Mouse (Mus musculus) intestine, embryonic 14.5 days (tissue): ENCODE measurements around the gene Ppan. TPM values are rescaled to one million over a fixed set of nuclear protein-coding genes. Genes with fewer than 3 reads are reported as not detected.
A peak's percentile ranks its signal among the peaks of the same experiment; 100 is the strongest.

Experiments used
- ATAC-seq: fragments of 200-750 bp; cut with Nextera tagmentation; replicated peaks from 2 replicates; pipeline ENCODE4 v1.8.0; 2017; ENCODE audit warnings: low read depth, moderate number of reproducible peaks, moderate TSS enrichment, moderate library complexity; ENCODE audit not compliant: low FRiP score, low TSS enrichment
- DNase-seq: peaks from one replicate; pipeline ENCODE4 v3.0.0-alpha.2; 2018; ENCODE audit warnings: low spot score
- H3K27ac ChIP-seq: fragments of 300-500 bp; sonication (generic); 2 replicates; pipeline ENCODE4 v1.5.1; 2014; ENCODE audit warnings: low read depth, mild to moderate bottlenecking, control low read depth
- H3K27me3 ChIP-seq: fragments of 300-500 bp; sonication (generic); replicated peaks from 2 replicates; pipeline ENCODE4 v1.6.1; 2014; ENCODE audit warnings: low read length, control low read depth; ENCODE audit not compliant: control insufficient read depth, insufficient read depth
- H3K36me3 ChIP-seq: fragments of 300-500 bp; sonication (generic); 2 replicates; pipeline ENCODE4 v1.6.1; 2014; ENCODE audit warnings: low read length, control low read depth; ENCODE audit not compliant: control insufficient read depth, insufficient read depth
- H3K4me1 ChIP-seq: fragments of 300-500 bp; sonication (generic); replicated peaks from 2 replicates; pipeline ENCODE4 v1.6.1; 2014; ENCODE audit warnings: low read length, control low read depth, mixed read lengths; ENCODE audit not compliant: control insufficient read depth, insufficient read depth
- H3K4me2 ChIP-seq: fragments of 300-500 bp; sonication (generic); 2 replicates; pipeline ENCODE4 v1.6.1; 2014; ENCODE audit warnings: low read length
- H3K4me3 ChIP-seq: fragments of 300-500 bp; sonication (generic); 2 replicates; pipeline ENCODE4 v1.5.1; 2014; ENCODE audit warnings: low read depth, low read length, control low read depth, mixed read lengths
- H3K9ac ChIP-seq: fragments of 300-500 bp; sonication (generic); 2 replicates; pipeline ENCODE4 v1.6.1; 2014; ENCODE audit warnings: mild to moderate bottlenecking, low read length
- H3K9me3 ChIP-seq: fragments of 300-500 bp; sonication (generic); 2 replicates; pipeline ENCODE4 v1.6.1; 2016; ENCODE audit warnings: low read length, control low read depth; ENCODE audit not compliant: control insufficient read depth
- WGBS: fragments of 180-500 bp; shearing (Covaris S2); extraction: QIAGEN DNeasy Blood & Tissue Kit; methylation state at CpG from one replicate; pipeline ENCODE4 v1.1.7; 2014; 5-methylcytosine and 5-hydroxymethylcytosine counted together
- polyA plus RNA-seq: library from polyadenylated mRNA; unstranded; fragments of >200 nt; fragmentation: Nextera tagmentation; extraction: Ambion mirVana; gene quantifications from 2 replicates; pipeline ENCODE4 v1.2.1, GENCODE M21; 2014

Gene Ppan
- polyA plus RNA-seq, 1 experiment from 2014 or later: 106 TPM

- H3K27ac ChIP-seq: peak overlapping the region; percentile 94
- H3K9me3 ChIP-seq: no peaks in the 10 kb centered on the region
- WGBS: 0% methylated on average over 30 of the region's 30 CpGs
- peak overlapping the region; percentile 65 for H3K4me3 ChIP-seq
- peak overlapping the region; percentile 88 for H3K9ac ChIP-seq
- peak overlapping the region; percentile 75 for H3K4me2 ChIP-seq
- no peaks in the 10 kb centered on the region for H3K27me3 ChIP-seq
- no peak for ATAC-seq
- H3K36me3 ChIP-seq: peaks cover 41% of the 10 kb centered on the region
- no peak for DNase-seq
- H3K4me1 ChIP-seq: 0 out of 2 replicates have a peak, but pooled peaks cover 3% of the 10 kb centered on the region
Measured at GRCm38 (mm10) chr9:20888386-20888765, 401 bp downstream of the Ppan start.

- no peak for ATAC-seq
- 85% methylated on average over 29 of the region's 29 CpGs for WGBS
- H3K27ac ChIP-seq: no peak overlapping the region
Measured at GRCm38 (mm10) chr9:20889185-20890141, 1.5 kb downstream of the Ppan start.

GRCm38 (mm10) chr9:20890411-20890810, 2.4 kb downstream of the Ppan start:
- DNase-seq (no peak), ATAC-seq (no peak)
- no peaks in the 10 kb centered on the region for H3K27me3 ChIP-seq
- WGBS: 91% methylated on average over 5 of the region's 5 CpGs
- H3K9ac ChIP-seq: no peak overlapping the region
- H3K27ac ChIP-seq: no peak overlapping the region
- 0 out of 2 replicates have a peak, but pooled peaks cover 3% of the 10 kb centered on the region for H3K4me1 ChIP-seq
- peaks cover 62% of the 10 kb centered on the region for H3K36me3 ChIP-seq
- H3K4me2 ChIP-seq: no peak overlapping the region
- no peak overlapping the region for H3K4me3 ChIP-seq
- no peaks in the 10 kb centered on the region for H3K9me3 ChIP-seq

More at GRCm38 (mm10) chr9:20889185-20890141, 1.5 kb downstream of the Ppan start:
- H3K4me2 ChIP-seq: peak overlapping the region; percentile 75
- H3K27me3 ChIP-seq: no peaks in the 10 kb centered on the region
- no peak for DNase-seq
- no peaks in the 10 kb centered on the region for H3K9me3 ChIP-seq
- peak overlapping the region; percentile 65 for H3K4me3 ChIP-seq
- 0 out of 2 replicates have a peak, but pooled peaks cover 3% of the 10 kb centered on the region for H3K4me1 ChIP-seq
- H3K9ac ChIP-seq: 0 out of 2 replicates have a peak overlapping the region, but pooled peaks have one; percentile 3
- H3K36me3 ChIP-seq: peaks cover 52% of the 10 kb centered on the region

- DNase-seq (no peak), ATAC-seq (no peak)
- no peak overlapping the region for H3K4me3 ChIP-seq
- H3K9me3 ChIP-seq: no peaks in the 10 kb centered on the region
- H3K27ac ChIP-seq: no peak overlapping the region
- H3K36me3 ChIP-seq: peaks cover 73% of the 10 kb centered on the region
- no peaks in the 10 kb centered on the region for H3K27me3 ChIP-seq
- H3K4me1 ChIP-seq: 0 out of 2 replicates have a peak, but pooled peaks cover 3% of the 10 kb centered on the region
- WGBS: 74% methylated on average over 26 of the region's 26 CpGs
- H3K9ac ChIP-seq: no peak overlapping the region
- H3K4me2 ChIP-seq: no peak overlapping the region
Measured at GRCm38 (mm10) chr9:20891339-20892103, 3.5 kb downstream of the Ppan start.

- no peak overlapping the region for H3K27ac ChIP-seq
- no peak overlapping the region for H3K4me3 ChIP-seq
- no peak overlapping the region for H3K9ac ChIP-seq
- whole genome bisulfite sequencing: 68% methylated on average over 5 of the region's 5 CpGs
- peaks cover 5% of the 10 kb centered on the region; the same call in 1 of the 2 replicates for H3K4me1 ChIP-seq
- DNase-seq: no peak
- H3K36me3 ChIP-seq: peaks cover 80% of the 10 kb centered on the region
- no peak overlapping the region for H3K4me2 ChIP-seq
- ATAC-seq: no peak
- no peaks in the 10 kb centered on the region for H3K27me3 ChIP-seq
- H3K9me3 ChIP-seq: no peaks in the 10 kb centered on the region
Measured at GRCm38 (mm10) chr9:20892104-20892653, 4.2 kb downstream of the Ppan start.

GRCm38 (mm10) chr9:20893069-20893468, 5.1 kb downstream of the Ppan start:
- Histone ChIP-seq H3K27me3 (no peaks in the 10 kb centered on the region), H3K4me1 (peaks cover 11% of the 10 kb centered on the region), H3K27ac (no peak overlapping the region), H3K4me2 (no peak overlapping the region), H3K9me3 (no peaks in the 10 kb centered on the region), H3K9ac (no peak overlapping the region), H3K36me3 (peaks cover 81% of the 10 kb centered on the region), H3K4me3 (no peak overlapping the region)
- WGBS: 54% methylated on average over 5 of the region's 5 CpGs
- ATAC-seq: no peak
- DNase-seq: no peak

- Histone ChIP-seq H3K9me3 (no peaks in the 10 kb centered on the region), H3K4me3 (no peak overlapping the region), H3K27me3 (no peaks in the 10 kb centered on the region), H3K4me1 (peaks cover 11% of the 10 kb centered on the region), H3K9ac (no peak overlapping the region), H3K4me2 (no peak overlapping the region), H3K36me3 (peaks cover 81% of the 10 kb centered on the region), H3K27ac (no peak overlapping the region)
- ATAC-seq: no peak
- DNase-seq: no peak
- 88% methylated on average over 13 of the region's 13 CpGs for WGBS
Measured at GRCm38 (mm10) chr9:20893590-20894343, 5.8 kb downstream of the Ppan start.

GRCm38 (mm10) chr9:20894629-20895028, 6.7 kb downstream of the Ppan start:
- DNase-seq (no peak), ATAC-seq (no peak)
- no peak overlapping the region for H3K9ac ChIP-seq
- no peaks in the 10 kb centered on the region for H3K9me3 ChIP-seq
- H3K27me3 ChIP-seq: no peaks in the 10 kb centered on the region
- H3K27ac ChIP-seq: no peak overlapping the region
- no peak overlapping the region for H3K4me3 ChIP-seq
- H3K36me3 ChIP-seq: peaks cover 77% of the 10 kb centered on the region
- WGBS: 88% methylated on average over 15 of the region's 15 CpGs
- H3K4me1 ChIP-seq: peaks cover 8% of the 10 kb centered on the region
- H3K4me2 ChIP-seq: no peak overlapping the region
